Mouse (Mus musculus) embryo, embryonic 11 days (tissue): Measurements from ENCODE around the gene Ssna1.
"Not testable (repeated sequence)": the region's sequence is repeated elsewhere in the genome, so short reads cannot be mapped to it uniquely, and the experiment has no call there.

Experiments
- DNase-seq: peaks from one replicate; pipeline ENCODE4 v3.0.0-alpha.2; 2015

Ssna1 gene

DNA sequence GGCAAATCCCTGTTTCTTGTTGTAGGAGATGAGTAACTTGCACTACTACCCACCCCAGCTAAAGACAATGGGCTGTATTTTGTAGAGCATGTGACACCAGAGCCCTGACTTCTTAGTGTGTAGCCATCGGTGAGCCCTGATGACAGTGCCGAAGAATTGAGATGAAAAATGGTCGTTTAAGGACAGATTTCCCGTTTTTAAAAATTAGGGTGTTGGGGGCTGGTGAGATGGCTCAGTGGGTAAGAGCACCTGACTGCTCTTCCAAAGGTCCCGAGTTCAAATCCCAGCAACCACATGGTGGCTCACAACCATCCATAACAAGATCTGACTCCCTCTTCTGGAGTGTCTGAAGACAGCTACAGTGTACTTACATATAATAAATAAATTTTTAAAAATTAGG is 15.0 kb downstream of the Ssna1 start:
- DNase-seq: not testable (repeated sequence)

DNA sequence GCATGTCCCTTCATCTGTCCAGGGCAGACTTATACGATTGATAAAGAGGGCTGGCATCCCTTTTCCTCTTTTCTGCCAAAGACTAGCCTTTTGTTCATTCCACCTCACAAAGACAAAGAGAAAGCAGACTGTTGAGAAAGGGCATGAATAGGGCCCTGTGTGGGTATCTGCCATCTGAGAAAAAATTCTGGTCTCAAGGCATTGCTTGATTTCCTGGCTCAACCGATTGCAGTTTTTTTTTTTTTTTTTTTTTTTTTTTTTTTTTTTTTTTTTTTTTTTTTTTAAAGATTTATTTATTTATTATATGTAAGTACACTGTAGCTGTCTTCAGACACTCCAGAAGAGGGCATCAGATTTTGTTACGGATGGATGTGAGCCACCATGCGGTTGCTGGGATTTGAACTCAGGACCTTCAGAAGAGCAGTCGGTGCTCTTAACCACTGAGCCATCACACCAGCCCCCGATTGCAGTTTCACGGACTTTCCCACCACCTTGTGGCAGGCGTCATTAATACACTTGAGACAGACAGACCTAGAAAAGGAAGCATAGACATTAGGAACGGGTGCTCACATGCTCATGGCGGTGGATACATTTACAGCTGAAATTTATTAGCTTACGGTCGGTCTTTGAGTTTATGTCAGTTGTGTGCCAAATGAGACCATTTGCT is 15.7 kb downstream of the Ssna1 start:
- peak; percentile 30 for DNase-seq

DNA sequence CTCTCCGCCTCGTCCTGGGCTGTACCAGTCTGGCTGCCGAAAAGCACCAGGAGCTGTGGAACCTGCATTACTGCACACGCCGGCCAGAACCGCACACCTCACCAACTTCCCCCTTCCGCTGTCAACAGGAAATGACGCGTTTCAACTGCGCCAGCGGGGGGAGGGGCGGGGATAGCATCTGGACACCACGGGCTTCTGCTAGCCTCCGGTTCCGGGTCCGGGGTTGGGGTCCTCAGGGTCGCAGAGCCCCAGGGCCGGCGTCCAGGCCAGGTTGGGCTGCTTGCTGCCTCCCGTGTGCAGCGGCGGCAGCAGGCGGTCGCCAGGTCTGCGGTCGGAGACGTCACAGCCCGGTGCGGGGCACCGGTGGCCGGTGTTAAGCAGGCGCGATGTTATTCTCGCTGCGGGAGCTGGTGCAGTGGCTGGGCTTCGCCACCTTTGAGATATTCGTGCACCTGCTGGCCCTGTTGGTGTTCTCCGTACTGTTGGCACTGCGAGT is 16.9 kb downstream of the Ssna1 start, which contains the start of gene Tmem203:
Gene Tmem203, plus strand, starts transcription at position 156 of the 496 bp plus-strand sequence.
- peak; percentile 94 for DNase-seq

DNA sequence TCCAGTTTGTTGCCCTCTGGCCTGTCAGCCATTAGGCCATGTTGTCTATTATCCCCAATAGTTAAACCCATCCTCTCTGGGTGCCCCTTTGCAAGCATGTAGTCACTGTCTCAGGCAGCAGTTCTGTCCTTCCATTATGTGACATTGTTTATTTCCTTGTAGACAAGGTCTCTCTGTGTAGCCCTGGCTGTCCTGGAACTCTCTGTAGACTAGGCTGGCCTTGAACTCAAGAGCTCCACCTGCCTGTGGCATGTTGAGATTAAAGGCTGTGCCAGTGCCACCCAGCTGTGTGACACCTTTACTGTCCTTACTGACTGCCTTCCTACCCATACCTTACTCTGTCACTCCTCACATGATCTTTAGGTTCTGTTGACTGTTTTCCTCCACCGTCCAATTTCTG is 19.9 kb downstream of the Ssna1 start:
- no peak for DNase-seq

DNA sequence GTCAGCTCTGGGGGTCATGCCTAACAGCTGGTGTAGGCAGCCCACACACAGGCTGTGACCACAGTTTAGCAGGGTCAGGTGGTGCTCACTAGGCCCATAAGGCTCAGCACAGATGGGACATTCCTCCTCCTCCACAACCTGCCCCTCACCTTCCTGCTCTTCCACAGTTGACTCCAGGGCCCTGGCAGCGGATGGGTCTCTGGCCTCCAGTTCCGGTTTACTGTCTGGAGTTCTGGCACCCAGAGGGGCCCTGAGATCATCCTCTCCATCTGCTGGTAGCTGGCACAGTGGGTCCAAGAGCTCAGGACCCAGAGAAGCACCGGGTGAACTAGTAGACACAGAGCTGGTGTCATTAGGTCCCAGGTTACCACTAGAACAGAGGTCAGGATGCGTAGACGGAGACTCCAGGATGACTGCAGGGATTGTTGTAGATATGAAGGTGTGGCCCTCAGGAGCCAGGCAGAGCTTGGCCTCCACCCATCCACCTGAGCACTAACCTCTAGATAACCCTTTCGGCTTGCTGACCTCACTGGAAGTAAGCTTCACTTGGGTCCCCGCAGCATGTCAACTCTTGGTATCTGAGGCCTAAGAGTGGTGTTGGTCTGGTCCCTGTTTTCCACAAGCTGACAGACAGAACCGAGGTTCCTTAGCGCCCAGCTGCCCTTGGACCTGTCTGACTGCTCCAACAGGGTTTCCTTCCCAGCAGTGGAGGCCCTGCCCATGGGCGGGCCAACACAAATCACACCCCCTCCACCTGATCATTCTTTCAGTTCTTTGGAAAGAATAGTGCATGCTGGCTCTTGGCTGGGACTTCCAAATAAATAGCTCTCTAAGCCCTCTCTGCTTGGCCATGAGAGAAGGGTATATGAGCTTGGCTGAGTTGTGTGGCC is 25.8 kb downstream of the Ssna1 start, which contains the start of gene AL732309.1:
Gene AL732309.1, minus strand, starts transcription at position 681 of the 890 bp plus-strand sequence.
- no peak for DNase-seq

DNA sequence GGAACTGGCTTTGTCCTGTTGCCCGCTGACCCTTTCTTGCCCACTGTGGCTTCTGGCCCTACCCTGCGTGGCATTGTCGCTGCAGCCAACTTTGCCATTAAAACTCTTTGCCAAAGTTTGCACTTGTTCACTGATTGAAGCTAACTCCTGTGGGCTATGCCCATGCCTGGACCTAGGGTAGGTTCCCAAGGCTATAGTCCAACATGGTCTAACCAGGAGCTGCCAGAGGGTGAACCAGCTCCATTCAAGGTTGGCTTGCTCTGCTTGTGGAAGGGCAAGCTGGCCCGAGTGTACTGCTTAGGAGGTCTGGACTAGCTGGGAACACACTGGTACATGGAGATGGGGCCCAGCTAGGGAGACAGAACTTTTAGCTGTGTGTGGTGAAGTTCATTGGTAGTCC is 28.1 kb downstream of the Ssna1 start:
- DNase-seq: no peak

DNA sequence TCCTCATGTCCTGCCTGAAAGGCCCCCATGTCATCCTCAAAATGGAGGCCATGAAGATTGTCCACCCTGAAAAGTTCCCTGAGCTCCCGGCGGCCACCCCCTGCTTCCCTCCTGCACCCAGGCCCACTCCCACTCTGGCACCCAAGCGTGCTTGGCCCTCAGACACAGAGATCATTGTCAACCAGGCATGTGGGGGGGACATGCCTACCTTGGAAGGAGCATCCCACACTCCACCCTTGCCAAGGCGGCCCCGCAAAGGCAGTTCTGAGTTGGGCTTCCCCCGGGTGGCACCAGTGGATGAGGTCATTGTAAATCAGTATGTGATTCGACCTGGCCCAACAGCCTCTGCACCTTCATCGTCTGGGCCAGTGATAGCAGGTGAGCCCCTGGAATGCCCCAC is 28.9 kb downstream of the Ssna1 start:
- no peak for DNase-seq

DNA sequence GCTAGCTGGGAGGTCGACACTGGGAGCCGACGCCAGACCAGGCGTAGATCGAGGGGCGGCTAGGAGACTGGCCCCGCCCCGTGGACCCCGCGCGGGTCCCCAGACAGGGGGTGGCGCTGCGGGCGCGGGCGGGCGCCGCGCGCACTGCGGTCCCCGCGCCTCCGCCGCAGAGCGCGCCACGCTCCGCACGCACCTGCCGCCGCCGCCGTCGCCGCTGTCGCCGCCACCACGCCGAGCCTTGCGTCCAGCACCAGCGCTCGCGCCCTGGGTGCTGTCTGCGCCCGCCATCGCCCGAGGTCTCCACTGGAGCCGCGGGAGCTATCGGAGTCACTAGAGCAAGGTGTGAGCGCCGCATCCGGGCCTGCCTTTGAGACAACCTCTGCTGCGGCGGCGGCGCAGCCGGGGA is 30.1 kb downstream of the Ssna1 start, which contains the start of the genes Rnf208 and Cysrt1:
Gene Rnf208, plus strand, starts transcription at position 155 of the 406 bp plus-strand sequence.
Gene Cysrt1, minus strand, starts transcription at position 352 of the 406 bp plus-strand sequence.
- peak; percentile 56 for DNase-seq

DNA sequence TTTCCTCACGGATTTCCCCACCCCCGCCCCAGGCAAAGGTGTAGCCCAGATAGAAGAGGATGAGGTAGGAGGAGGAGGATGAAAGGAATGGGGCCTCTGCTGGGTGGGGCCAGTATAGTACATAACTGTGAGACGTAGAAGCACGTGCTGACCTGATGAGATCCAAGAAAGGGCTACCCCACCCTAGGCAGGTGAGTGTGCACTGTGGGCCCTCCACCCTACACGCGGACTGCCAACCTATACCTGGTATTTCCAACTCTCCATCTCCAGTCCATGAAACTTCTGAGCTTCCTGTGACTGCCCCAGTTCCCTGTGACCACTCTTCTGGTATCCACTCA is 30.8 kb downstream of the Ssna1 start:
- no peak for DNase-seq

DNA sequence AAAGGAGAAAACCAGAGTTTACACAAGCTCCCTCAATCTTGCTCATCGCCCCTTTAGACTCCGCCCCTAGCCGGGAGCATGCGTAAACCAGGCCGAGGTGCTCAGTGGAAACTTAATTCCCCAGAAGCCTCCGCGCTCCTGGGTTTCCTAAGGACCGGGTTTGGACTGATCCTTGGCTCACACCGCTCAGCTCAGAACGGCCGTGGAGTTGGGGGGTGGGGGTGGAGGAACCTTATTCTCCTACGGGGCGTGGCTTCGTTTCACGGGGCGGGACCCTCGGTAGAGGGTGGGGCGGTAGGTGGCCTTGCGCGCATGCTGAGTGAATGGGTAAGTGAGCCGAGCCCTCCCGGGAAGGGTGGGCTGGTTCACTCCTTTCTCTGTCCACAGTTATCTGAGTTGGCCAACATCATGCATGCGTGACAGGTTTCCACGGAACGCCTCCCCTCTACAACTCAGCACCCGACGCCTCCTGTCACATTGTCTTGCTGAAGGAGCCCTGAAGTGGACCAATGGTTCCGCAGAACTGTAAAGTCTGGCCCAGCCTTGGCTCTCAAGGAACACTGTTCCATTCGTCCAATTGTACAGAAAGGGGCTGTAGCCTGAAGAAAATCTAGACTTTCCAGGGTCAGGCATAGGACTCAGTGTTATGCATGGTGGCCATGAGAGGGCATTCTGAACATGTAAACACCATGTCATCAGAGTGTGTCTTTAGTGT is 31.4 kb downstream of the Ssna1 start:
- peak; percentile 89 for DNase-seq

DNA sequence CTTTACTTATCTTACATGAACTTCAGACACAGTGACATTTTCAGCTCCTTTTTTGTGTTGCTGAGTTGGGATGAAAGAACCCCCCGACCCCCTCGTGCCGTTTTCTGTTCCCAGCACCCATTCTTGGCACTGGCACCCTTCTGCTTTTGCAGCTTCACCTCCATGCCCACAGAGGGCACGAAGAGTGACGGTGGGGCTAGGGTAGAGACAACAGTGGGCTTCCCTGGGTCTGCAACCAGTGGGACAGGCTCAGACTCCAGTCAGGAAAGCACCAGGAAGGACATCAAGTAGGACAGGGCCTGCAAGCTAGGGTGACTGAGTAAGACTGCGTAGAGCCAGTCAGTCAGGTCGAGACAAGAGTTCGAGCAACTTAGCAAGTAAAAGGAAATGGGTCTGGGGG is 31.9 kb downstream of the Ssna1 start:
- DNase-seq: no peak

DNA sequence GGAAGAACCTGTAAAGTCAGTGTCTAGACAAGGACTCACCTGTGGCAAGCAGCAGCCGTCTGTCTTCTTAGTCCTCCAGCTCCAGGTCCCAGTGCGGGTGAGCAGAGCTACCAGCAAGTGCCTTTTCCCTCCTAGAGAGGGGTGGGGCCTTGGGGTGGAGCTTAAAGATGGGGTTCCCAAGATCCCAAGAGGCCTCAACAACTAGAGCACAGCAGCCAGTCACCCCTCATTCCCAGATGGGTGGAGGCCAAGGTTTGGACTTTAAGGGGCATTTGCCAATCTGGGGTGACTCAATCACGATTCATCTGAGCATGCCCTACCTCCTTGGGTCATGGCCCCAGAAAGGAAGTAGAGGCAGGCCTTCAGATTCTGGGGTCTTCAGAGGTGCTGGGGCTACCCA is 32.5 kb downstream of the Ssna1 start:
- no peak for DNase-seq

DNA sequence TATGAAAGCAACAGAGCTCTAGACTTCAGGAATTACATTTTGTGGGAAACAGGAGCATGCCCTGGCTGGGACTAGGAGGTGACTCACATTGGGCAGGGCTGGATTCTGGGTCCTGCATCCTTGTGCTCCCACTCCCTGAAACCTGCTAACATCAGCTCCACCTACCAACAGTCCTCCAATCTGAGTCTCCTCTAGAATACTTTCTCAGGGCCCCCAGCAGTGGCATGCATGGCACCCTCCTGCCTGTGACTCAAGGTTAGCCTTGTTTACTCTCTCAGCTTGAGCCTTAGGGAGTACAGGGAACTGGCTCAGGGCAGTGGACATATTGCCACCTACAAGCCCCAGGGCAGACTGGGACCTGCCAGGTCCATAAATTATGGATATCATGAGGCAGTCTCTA is 34.1 kb downstream of the Ssna1 start:
- DNase-seq: no peak

DNA sequence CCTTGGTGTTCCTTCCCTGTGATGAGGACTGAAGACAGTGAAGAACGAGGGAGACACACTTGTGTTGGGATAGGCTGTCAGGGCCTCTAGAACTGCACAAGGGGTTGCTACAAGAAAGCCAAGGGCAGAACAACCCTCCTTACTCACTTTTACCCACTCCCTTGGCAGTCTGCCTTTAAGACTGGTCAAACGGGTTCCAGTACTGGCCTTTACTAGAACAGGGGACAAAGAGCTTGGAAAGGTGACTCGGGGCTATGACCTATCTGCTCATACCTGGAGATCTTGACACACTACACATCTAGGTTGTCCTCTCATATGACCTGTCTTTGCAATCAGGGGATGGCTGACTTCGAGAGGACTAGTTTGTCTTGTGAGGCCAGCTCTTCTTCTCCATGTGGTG is 34.7 kb downstream of the Ssna1 start:
- DNase-seq: no peak

DNA sequence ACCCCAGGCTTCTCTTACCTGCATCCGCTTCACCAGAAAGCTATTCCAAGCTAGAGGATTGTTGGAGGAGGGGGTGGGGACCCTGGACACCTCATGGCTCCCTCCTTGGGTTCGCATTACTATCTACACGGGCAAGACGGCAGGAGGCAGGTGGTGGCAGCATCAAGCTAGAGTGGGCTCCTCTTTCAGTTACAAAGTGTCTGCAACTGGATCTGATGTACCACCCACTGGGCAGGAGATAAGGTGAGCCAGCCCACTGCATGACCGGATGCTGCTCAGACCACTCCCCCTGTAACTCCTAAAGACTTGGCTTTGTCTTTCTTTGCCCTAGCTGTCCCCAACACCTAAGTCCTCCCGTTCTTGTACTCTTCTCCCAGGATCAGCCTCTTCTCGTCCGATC is 35.6 kb downstream of the Ssna1 start, which contains the start of gene Rnf224:
Gene Rnf224, minus strand, starts transcription at position 174 of the 400 bp plus-strand sequence.
- no peak for DNase-seq

DNA sequence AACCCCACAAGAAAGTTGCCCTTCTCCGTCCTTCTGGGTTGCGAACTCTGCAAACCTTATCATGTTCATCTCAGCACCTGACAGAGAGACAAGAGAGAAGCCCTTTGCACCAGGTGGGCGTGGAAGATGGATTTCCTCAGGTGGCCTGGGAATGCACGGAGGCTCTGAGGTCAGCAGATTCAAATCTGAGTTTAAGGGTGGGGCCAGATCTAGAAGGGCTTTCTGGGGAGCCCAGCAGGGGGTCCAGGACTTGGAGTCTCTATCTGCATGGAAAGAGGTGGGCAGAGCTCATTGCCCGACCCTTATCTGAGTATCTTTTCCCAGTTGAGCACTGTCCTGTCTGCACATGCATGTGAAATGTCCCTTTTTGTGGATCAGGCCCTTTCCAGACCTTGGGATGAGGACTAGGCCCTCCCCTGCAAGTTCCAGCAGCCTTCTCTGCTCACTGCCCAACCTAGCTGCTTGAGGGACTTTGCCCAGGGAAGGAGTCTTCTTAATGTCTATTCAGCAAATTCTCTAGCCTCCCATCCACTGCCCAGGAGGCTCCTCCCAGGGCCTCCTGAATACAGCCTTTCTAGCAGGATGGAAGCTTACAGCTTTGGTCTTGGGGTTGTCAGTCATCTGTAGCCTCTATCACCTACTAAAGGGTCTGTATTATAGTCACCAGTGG is 37.6 kb downstream of the Ssna1 start:
- DNase-seq: no peak

DNA sequence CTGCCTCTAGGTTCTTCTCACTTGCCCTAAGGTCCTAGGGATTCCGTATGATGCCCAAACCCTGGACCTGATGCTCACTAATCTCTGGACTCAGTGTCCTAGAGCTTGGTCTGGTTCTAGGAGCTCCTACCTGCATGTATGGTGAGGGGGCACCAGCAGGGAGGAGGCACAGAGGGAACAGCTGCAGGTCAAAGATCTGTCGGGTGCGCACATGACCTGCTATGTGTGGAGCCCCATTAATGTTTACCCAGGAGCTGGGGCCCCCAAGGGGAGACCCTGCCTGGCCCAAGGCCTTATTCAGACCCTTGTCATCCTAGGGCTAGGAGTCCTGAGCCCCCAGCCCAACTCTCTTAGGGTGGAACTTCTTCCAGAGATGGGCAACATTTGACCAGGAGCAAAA is 38.2 kb downstream of the Ssna1 start, which contains the start of gene Slc34a3:
Gene Slc34a3, minus strand, starts transcription at position 315 of the 400 bp plus-strand sequence.
- no peak for DNase-seq

DNA sequence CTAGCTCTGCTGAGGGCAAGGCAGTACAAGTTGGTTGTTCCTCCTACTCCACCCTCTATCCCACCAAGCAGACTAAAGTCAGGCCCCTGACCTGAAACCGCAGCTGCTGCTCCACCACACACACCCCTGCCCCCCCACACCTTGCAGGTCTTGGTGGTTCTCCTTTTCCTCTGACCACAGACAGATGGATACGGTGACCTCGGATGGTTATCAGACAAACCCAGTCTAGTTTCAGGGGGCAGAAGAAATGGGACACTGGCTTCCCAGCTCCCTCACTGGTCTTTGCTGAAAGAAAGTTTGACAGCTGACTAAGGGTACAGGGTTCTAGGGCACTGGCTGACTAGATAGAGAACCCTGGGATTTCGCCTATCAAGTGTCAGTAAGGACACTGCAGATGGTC is 38.8 kb downstream of the Ssna1 start:
- DNase-seq: no peak

DNA sequence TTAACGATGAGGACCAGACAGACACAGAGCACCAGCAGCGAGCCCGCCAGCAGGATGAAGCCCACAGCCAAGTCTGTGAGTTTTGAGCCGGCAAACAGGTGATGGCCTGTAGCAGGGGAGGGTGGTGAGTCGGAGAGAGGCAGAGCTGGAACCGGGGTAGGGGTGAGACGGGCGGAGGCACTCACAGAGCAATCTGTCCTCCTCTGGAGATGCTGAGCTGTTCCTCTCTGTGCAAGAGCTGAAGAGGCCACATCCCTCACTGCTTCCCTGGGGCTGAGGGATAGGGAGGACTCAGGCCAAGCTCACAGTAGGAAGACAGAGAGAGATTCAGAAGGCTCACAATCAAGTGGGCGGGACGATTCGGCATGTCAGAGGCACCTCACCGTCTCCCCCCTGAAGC is 41.2 kb downstream of the Ssna1 start:
- no peak for DNase-seq

DNA sequence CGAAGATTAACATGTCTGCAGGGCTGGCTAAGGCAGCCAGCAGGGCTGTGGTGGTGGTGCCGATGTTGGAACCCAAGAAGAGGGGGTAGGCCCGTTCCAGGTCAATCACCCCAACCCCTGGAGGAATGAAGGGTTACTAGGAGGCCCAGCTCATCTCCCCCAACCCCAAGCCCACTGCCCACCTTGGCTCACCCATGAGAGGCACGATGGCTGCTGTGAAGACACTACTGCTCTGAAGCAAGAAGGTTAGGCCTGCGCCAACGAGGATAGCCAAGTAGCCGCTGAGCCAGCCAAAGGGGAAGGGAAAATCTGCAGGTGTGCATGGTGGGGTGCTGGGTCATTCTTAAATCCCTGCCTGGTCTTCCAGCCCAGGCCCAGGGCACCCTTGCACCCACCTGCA is 41.7 kb downstream of the Ssna1 start:
- no peak for DNase-seq

DNA sequence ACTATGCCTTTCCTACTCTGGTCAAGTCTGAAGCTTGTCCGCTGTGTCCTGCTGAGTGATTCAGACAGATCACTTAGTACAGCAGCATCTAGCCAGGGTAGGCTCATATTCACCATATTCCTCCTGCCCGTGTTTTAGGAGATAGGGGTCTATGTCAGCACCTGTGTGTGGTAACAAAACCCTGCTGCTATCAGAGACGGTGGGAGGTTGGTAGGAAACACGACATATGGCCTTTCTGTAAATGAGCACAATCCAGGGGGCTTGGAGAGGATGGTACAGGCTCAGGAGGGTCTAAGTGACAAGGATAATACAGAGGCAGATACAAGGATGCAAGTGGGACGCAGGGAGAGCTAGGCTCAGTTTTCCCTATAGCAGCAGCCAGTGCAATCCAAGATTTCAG is 42.7 kb downstream of the Ssna1 start:
- DNase-seq: no peak

DNA sequence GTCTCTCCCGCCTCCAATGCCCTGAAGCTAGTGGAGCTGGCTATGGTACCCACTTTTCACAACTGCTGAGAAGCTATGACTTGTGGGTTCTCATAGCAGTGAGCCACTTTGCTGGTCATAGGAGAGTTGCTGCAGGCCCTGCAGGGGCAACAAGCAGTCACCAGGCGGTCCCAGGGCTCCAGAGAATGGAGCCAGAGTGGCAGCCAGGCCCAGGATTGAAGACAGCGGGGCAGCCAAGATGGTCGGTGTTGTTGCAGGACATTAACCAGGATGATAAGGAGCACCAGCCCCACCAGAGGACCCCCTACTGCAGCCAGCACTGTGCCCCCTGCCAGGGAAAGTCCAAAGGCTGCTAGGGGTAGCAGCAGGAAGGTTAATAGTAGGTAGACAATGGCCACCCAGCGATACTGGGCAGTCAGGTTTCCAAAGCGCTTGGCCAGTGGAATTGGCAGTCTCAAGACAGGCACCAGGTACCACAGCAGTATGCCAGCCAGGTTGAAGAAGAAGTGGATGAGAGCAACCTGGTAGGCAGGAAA is 43.2 kb downstream of the Ssna1 start:
- no peak for DNase-seq
